Mouse (Mus musculus) limb, embryonic 11.5 days (tissue): ENCODE measurements at regions not wholly inside any gene's neighbourhood (a gene's known extent, or its start where the extent isn't known, plus 50 kb on each side); places are given as distances from the start of the nearest gene placed in this dataset.
"Not testable (repeated sequence)": the region's sequence is repeated elsewhere in the genome, so short reads cannot be mapped to it uniquely, and the experiment has no call there.

Experiments used
- ATAC-seq: fragments of 200-750 bp; cut with Nextera tagmentation; 2 replicates; pipeline ENCODE4 v1.8.0; 2017; ENCODE audit warnings: low read depth; ENCODE audit not compliant: insufficient number of reproducible peaks, low FRiP score, low TSS enrichment
- DNase-seq: peaks from one replicate; pipeline ENCODE4 v3.0.0-alpha.2; 2015; ENCODE audit warnings: low spot score
- H3K27ac ChIP-seq: fragments of 300-500 bp; sonication (generic); replicated peaks from 2 replicates; pipeline ENCODE4 v1.5.1; 2014; ENCODE audit warnings: low read depth, mild to moderate bottlenecking, low read length
- H3K27me3 ChIP-seq: fragments of 300-500 bp; sonication (generic); 2 replicates; pipeline ENCODE4 v1.6.1; 2014; ENCODE audit warnings: mild to moderate bottlenecking, low read length, mixed read lengths; ENCODE audit not compliant: control insufficient read depth, insufficient read depth
- H3K36me3 ChIP-seq: fragments of 300-500 bp; sonication (generic); 2 replicates; pipeline ENCODE4 v1.6.1; 2014; ENCODE audit warnings: mild to moderate bottlenecking, low read length, moderate library complexity, mixed read lengths; ENCODE audit not compliant: control insufficient read depth, insufficient read depth
- H3K4me1 ChIP-seq: fragments of 300-500 bp; sonication (generic); 2 replicates; pipeline ENCODE4 v1.6.1; 2014; ENCODE audit warnings: low read length, mixed read lengths; ENCODE audit not compliant: control insufficient read depth, insufficient read depth
- H3K4me2 ChIP-seq: fragments of 300-500 bp; sonication (generic); 2 replicates; pipeline ENCODE4 v1.6.1; 2014; ENCODE audit warnings: low read depth, mild to moderate bottlenecking, moderate library complexity; ENCODE audit not compliant: severe bottlenecking
- H3K4me3 ChIP-seq: fragments of 300-500 bp; sonication (generic); 2 replicates; pipeline ENCODE4 v1.5.1; 2014; ENCODE audit warnings: low read depth, low read length
- H3K9ac ChIP-seq: fragments of 300-500 bp; sonication (generic); 2 replicates; pipeline ENCODE4 v1.6.1; 2014; ENCODE audit warnings: mild to moderate bottlenecking, low read length
- H3K9me3 ChIP-seq: fragments of 300-500 bp; sonication (generic); 2 replicates; pipeline ENCODE4 v1.6.1; 2016; ENCODE audit warnings: low read length; ENCODE audit not compliant: control insufficient read depth
- WGBS: fragments of 180-500 bp; shearing (Covaris S2); extraction: QIAGEN DNeasy Blood & Tissue Kit; methylation state at CpG from one replicate; pipeline ENCODE4 v1.1.7; 2014; 5-methylcytosine and 5-hydroxymethylcytosine counted together

- ATAC-seq (no peak), DNase-seq (no peak)
- Histone ChIP-seq H3K9ac (no peak overlapping the region), H3K27me3 (no peaks in the 10 kb centered on the region), H3K4me2 (no peak overlapping the region), H3K4me3 (no peak overlapping the region), H3K9me3 (no peaks in the 10 kb centered on the region), H3K4me1 (no peaks in the 10 kb centered on the region), H3K27ac (no peak overlapping the region), H3K36me3 (no peaks in the 10 kb centered on the region)
- 79% methylated on average over 2 of the region's 2 CpGs for WGBS
Measured at GRCm38 (mm10) chr2:78309361-78309760, 363.2 kb upstream of the Cwc22 start.

- Histone ChIP-seq H3K27ac (no peak overlapping the region), H3K4me2 (no peak overlapping the region), H3K27me3 (no peaks in the 10 kb centered on the region), H3K9ac (no peak overlapping the region), H3K9me3 (no peaks in the 10 kb centered on the region), H3K4me3 (no peak overlapping the region), H3K4me1 (no peaks in the 10 kb centered on the region), H3K36me3 (no peaks in the 10 kb centered on the region)
- ATAC-seq (no peak), DNase-seq (no peak)
- 87% methylated on average over 4 of the region's 4 CpGs for WGBS
Measured at GRCm38 (mm10) chr2:78306897-78307296, 360.7 kb upstream of the Cwc22 start.

- Histone ChIP-seq H3K4me1 (no peaks in the 10 kb centered on the region), H3K9ac (no peak overlapping the region), H3K27ac (no peak overlapping the region), H3K9me3 (no peaks in the 10 kb centered on the region), H3K27me3 (no peaks in the 10 kb centered on the region), H3K4me3 (no peak overlapping the region), H3K36me3 (no peaks in the 10 kb centered on the region), H3K4me2 (no peak overlapping the region)
- DNase-seq (no peak), ATAC-seq (no peak)
- WGBS = 9% methylated on average over 1 of the region's 1 CpGs
Measured at GRCm38 (mm10) chr2:78291665-78292064, 345.5 kb upstream of the Cwc22 start.

- H3K9me3 ChIP-seq = no peaks in the 10 kb centered on the region
- DNase-seq (peak; percentile 33), ATAC-seq (no peak)
- H3K4me1 ChIP-seq = no peaks in the 10 kb centered on the region
- H3K36me3 ChIP-seq = no peaks in the 10 kb centered on the region
- H3K27ac ChIP-seq = no peak overlapping the region
- no peaks in the 10 kb centered on the region for H3K27me3 ChIP-seq
- no peak overlapping the region for H3K4me3 ChIP-seq
- H3K4me2 ChIP-seq = no peak overlapping the region
- H3K9ac ChIP-seq = no peak overlapping the region
Measured at GRCm38 (mm10) chr2:78284806-78285205, 338.6 kb upstream of the Cwc22 start.

- DNase-seq (no peak), ATAC-seq (no peak)
- H3K27ac ChIP-seq = no peak overlapping the region
- no peak overlapping the region for H3K4me3 ChIP-seq
- no peaks in the 10 kb centered on the region for H3K27me3 ChIP-seq
- no peaks in the 10 kb centered on the region for H3K36me3 ChIP-seq
- no peak overlapping the region for H3K9ac ChIP-seq
- H3K4me1 ChIP-seq = no peaks in the 10 kb centered on the region
- no peaks in the 10 kb centered on the region for H3K9me3 ChIP-seq
- H3K4me2 ChIP-seq = no peak overlapping the region
- 78% methylated on average over 4 of the region's 4 CpGs for WGBS
Measured at GRCm38 (mm10) chr2:78283605-78284004, 337.4 kb upstream of the Cwc22 start.

GRCm38 (mm10) chr2:78281846-78282245 lies 335.7 kb upstream of the Cwc22 start:
- not testable (repeated sequence) for H3K9ac ChIP-seq, H3K36me3 ChIP-seq
- 59% methylated on average over 6 of the region's 6 CpGs for WGBS

GRCm38 (mm10) chr2:78280219-78280915 lies 334.2 kb upstream of the Cwc22 start:
- Histone ChIP-seq H3K27me3 (no peaks in the 10 kb centered on the region), H3K4me2 (no peak overlapping the region), H3K4me3 (no peak overlapping the region), H3K9me3 (no peaks in the 10 kb centered on the region), H3K9ac (no peak overlapping the region), H3K4me1 (no peaks in the 10 kb centered on the region), H3K36me3 (no peaks in the 10 kb centered on the region), H3K27ac (no peak overlapping the region)
- ATAC-seq (no peak), DNase-seq (no peak)
- 88% methylated on average over 5 of the region's 5 CpGs for WGBS

More at GRCm38 (mm10) chr2:78281846-78282245, 335.7 kb upstream of the Cwc22 start:
- H3K27ac ChIP-seq, H3K9me3 ChIP-seq, H3K27me3 ChIP-seq, H3K4me3 ChIP-seq, H3K4me2 ChIP-seq, H3K4me1 ChIP-seq, ATAC-seq, DNase-seq: not testable (repeated sequence)

- H3K9ac ChIP-seq = no peak overlapping the region
- ATAC-seq (no peak), DNase-seq (no peak)
- 70% methylated on average over 5 of the region's 5 CpGs for WGBS
- H3K27ac ChIP-seq = no peak overlapping the region
- H3K27me3 ChIP-seq = no peaks in the 10 kb centered on the region
- no peak overlapping the region for H3K4me2 ChIP-seq
- H3K4me3 ChIP-seq = no peak overlapping the region
- no peaks in the 10 kb centered on the region for H3K36me3 ChIP-seq
- H3K4me1 ChIP-seq = no peaks in the 10 kb centered on the region
- no peaks in the 10 kb centered on the region for H3K9me3 ChIP-seq
Measured at GRCm38 (mm10) chr2:78279382-78280056, 333.3 kb upstream of the Cwc22 start.
